16 mouse cellular contexts compared by ENCODE assay signal in genomic region chr19:26944006-26944405, GRCm38 (mm10). TPM values are rescaled to one million over a fixed set of nuclear protein-coding genes. Genes with fewer than 3 reads are reported as not detected.
"Had no signal": no experiment of that assay in that cellular context is flagged by ENCODE, and none has a peak within 500 bp of the region (broad histone marks: within the 10 kb centered on the region; RNA-seq: fewer than 3 reads in every experiment).

No protein-coding gene starts in this region.

- H3K4me2 ChIP-seq: kidney, embryonic 15.5 days; limb, embryonic 13.5 days; midbrain, embryonic 13.5 days had no signal

- H3K27me3 ChIP-seq: kidney, embryonic 15.5 days; limb, embryonic 13.5 days; midbrain, embryonic 13.5 days had no signal

- H3K36me3 ChIP-seq: kidney, embryonic 15.5 days; limb, embryonic 13.5 days; midbrain, embryonic 13.5 days had no signal

- H3K9ac ChIP-seq: kidney, embryonic 15.5 days; limb, embryonic 13.5 days; liver, embryonic 14.5 days; midbrain, embryonic 13.5 days had no signal

- ATAC-seq: lung, postnatal 0 days; midbrain, embryonic 13.5 days had no signal

- H3K4me3 ChIP-seq: kidney, embryonic 15.5 days; left cerebral cortex, adult 2 months; limb, embryonic 13.5 days; midbrain, embryonic 13.5 days had no signal

- H3K27ac ChIP-seq: kidney, embryonic 15.5 days; left cerebral cortex, adult 2 months; limb, embryonic 13.5 days; liver, embryonic 14.5 days; midbrain, embryonic 13.5 days had no signal

- H3K4me1 ChIP-seq: limb, embryonic 13.5 days; midbrain, embryonic 13.5 days had no signal

- DNase-seq: kidney, adult 18-20 months; kidney, postnatal 14 days; lung, adult 18-20 months; lung, postnatal 36 days; right cerebral cortex, postnatal 14 days; thymus, postnatal 4 days had no signal

- H3K9me3 ChIP-seq: kidney, embryonic 15.5 days; limb, embryonic 13.5 days; midbrain, embryonic 13.5 days had no signal

RNA-seq across cellular contexts. Expression of gene Gm815, which starts 58.3 kb away (rescaled TPM):
- polyA plus RNA-seq: kidney, embryonic 15.5 days; limb, embryonic 13.5 days; liver, adult 2 months; liver, embryonic 14.5 days; midbrain, embryonic 13.5 days; midbrain, postnatal 0 days; neural tube, embryonic 14.5 days; stomach, embryonic 16.5 days had no signal
